Mouse (Mus musculus) layer of hippocampus, postnatal 25 days (tissue): ENCODE data around the gene Zbtb24. TPM values are rescaled to one million over a fixed set of nuclear protein-coding genes. Genes with fewer than 3 reads are reported as not detected.

Experiments used
- DNase-seq, 2 experiments: peaks; one replicate each; pipeline ENCODE4 v3.0.0; 2022; ENCODE audit warnings: mixed read lengths in 2 of 2, low spot score in 1 of 2; ENCODE audit errors: extremely low spot score in 1 of 2
- total RNA-seq, 2 experiments: library from RNA; stranded (reverse); gene quantifications; 2 replicates each; pipeline ENCODE4 v1.2.3; 2021

Zbtb24 gene
- total RNA-seq, 2 experiments from 2014 or later, result 17.1 to 24.3 TPM

DNA sequence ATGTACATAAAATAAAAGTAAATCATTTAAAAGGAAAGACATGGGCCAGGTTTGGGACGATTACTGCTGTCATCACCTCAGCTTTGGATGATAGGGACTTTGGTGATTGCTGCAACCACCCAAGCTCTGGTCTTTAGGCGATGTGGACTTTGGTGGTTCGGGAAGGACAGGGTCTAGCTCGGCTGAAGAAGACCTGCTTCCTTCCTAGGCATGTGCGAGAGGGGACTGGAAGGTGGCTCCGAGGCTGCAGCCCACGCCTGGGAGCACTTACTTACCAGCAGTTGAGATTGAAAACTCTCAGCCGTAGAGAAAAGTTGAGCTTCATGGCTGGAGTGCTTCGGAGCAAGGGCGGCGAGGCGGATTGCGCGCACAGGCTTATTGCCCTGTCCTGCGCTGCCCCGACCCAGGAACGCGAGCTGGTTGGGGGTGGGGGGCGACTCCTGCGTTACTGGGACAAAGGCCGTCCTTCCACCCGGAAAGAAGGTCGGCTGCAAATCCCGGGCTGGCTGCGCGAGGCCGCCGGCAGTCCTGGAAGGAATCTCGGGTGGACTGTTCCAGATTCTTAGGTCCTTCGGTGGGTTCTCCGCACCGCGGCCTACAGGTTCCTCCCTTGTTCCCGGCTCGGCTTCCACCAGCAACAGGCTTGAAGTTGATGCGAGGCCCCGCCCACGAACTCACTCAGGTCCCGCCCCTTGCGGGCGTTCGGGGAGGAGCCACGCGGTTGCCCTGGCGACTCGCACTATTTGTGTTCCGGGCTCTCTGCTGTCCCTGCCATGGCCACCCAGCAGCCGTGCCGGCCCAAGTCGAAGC is 39.7 kb downstream of the Zbtb24 start, which contains the start of the genes Smpd2 and Ppil6:
TSS of gene Smpd2 (minus strand) at position 662 of the 810 bp plus-strand sequence.
TSS of gene Ppil6 (plus strand) at position 732 of the 810 bp plus-strand sequence.
- DNase-seq, result peak; percentile 81 to 85

DNA sequence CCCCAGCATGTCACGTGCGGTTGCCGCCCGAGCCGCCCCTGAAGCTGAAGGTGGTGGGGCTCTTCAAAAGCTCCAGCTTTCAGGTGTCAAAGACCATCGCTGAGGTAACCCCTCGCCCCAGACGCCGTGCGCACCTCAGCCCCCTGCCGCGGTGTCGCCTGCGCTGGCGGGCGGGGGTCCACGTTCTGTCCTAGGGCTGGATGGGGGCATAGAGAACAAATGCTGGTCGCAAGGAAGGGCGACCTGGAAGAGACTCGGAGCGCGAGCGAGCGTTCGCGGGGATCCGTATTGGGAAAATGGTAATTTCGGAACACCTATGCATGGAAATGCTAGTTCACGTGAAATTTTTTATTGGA is 40.3 kb downstream of the Zbtb24 start:
- DNase-seq, result no peak

DNA sequence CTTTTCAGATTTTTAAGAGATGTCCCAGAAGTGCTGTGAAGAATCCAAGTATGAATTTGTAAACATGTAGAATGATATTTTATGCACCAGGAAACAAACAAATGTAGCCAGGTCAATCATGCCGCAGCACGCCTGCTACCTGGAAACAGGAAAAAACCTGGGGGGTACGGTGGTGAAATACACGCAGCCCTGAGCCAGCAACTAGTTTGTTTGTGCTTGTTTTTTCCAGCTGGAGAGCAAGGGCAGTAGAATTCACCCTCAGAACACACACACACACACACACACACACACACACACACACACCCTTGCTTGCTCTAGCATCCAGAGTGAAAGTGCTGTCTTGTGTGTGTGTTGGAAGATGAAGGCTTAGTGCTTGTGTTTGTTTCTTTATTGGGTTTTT is 40.9 kb downstream of the Zbtb24 start:
- DNase-seq, result no peak

DNA sequence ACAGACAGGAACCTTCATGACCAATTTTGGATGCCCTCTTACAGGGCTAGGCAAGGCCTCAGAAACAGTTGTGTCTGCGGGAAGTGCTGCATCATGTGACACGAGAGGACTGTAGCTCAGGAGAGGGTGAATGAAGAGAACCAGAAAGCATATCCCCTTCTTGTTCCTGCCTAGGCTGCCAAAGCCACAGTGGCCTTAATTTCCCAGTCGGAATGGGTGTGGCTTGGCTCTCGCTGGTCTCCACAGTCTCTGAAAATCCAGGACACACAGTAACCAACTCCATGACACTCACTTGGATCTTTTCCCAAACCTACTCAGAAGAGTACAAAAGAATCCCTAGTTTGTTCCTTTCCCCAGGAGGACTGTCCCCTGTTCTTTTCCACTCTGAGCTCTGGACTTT is 50.8 kb downstream of the Zbtb24 start:
- no peak for DNase-seq

DNA sequence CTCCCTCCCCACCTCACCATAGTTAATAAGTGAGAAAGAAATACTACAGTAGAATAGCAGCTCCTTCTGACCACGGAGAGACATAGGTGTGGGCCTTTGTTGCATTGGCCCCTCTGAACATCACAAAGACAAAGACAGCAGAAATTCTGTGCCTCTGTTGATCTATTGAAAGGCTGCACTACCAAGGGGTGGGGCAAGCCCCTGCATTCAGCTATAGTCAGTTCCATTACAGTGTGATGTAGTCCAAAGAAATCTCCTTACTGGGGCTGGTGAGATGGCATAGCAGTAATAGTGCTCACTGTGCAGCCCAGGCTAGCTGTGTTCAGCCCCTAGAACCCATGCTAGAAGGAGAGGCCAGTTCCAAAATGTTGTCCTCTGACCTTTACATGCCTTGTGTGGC is 54.8 kb downstream of the Zbtb24 start:
- no peak for DNase-seq

DNA sequence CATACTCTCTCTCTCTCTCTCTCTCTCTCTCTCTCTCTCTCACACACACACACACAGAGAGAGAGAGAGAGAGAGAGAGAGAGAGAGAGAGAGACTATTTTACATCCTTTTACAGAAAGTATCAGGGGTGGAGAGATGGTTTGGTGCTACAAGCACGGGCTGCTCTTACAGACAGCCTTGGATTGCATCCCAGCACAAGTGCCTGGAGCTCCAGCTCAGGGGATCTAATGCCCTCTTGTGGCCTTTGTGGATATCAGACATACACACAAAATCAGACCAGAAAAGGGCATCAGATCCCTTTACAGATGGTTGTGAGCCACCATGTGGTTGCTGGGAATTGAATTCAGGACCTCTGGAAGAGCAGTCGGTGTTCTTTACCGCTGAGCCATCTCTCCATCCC is 55.3 kb downstream of the Zbtb24 start:
- DNase-seq, result peak in 1 of 2 experiments; percentile 50

DNA sequence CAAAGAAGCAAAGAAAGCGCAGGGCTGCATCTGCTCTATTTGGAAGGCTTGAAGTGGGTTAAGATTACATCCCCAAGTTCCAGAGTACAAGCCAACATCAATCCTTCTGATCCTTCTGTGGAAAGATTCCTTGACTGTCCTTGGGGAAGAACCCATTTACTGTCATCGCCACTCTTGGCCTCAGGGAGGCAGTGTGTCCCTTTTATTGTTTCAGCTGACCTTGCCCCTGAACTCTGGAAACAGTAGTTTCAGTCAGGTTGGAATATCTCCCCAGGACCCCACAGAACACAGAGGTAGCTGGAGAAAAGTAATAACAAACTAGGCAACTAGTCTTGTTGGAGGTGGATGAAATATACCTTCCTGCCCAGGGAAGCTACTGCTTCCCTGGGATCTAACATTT is 59.0 kb downstream of the Zbtb24 start:
- no peak for DNase-seq

DNA sequence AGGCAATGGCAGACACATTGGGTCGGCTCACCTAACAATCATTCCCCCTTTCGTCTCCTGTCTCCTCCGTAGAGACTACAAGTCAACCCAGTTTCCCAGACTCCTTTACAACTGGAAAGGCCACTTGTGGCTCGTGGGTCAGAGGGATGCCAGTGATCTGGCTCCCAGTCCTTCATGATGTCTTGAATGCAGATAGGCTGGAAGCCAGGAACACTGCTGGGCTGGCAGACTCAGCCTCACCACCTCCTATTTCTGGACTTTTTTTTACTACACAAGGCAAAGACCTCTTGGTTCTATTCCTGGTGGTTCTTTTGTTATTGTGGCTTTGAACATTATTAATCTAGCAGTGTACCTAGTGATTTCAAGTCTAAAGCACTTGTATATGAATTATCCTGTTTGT is 64.1 kb downstream of the Zbtb24 start:
- no peak for DNase-seq

DNA sequence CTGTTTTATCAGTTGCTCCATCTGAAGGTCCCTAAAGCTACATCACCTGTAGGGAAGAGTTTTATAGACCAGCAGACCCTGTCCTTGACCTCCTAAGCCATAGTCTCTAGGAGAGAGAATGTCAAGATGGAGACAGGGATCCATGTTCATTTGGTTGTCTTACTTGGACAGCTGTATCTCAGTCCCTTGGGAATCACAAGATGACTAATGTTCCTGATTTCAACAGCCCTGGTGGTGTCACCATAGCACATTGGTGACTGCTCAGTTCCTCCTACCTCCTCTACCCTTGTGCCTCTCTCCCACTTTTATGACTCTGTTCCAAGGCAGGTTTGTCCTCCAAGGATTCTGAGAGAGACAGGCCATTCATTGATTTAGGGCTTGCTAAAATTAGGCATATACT is 64.7 kb downstream of the Zbtb24 start:
- no peak for DNase-seq

Other genes with a start within 250 kb of the Zbtb24 start
- 10 to 100 TPM; 34.2 to 35.5 TPM for gene Fig4, start 147.1 kb upstream of the Zbtb24 start, total RNA-seq
- gene Ak9, start 146.4 kb upstream of the Zbtb24 start, total RNA-seq, result under 1 TPM; 0.17 to 0.23 TPM
- 10 to 100 TPM; 15.7 to 18.8 TPM for gene Mical1, start 25.9 kb downstream of the Zbtb24 start, total RNA-seq
- 10 to 100 TPM; 25.9 to 27.6 TPM for gene Smpd2, start 40.0 kb downstream of the Zbtb24 start, total RNA-seq
- 1 to 10 TPM; 5.8 to 8.0 TPM for gene Ppil6, start 40.1 kb downstream of the Zbtb24 start, total RNA-seq
- gene Cd164, start 69.0 kb downstream of the Zbtb24 start, total RNA-seq, result 10 to 100 TPM; 55.8 to 58.1 TPM